Mouse (Mus musculus) liver, embryonic 14.5 days (tissue): ENCODE measurements at regions not wholly inside any gene's neighbourhood (a gene's known extent, or its start where the extent isn't known, plus 50 kb on each side); places are given as distances from the start of the nearest gene placed in this dataset.

ENCODE experiments used
- CTCF ChIP-seq: IDR thresholded peaks from 2 replicates; pipeline ENCODE4 v1.5.1; 2016; ENCODE audit warnings: antibody characterized with exemption, low read depth, control low read depth
- EP300 ChIP-seq: IDR thresholded peaks from 2 replicates; pipeline ENCODE4 v1.6.1; 2016; ENCODE audit warnings: antibody characterized with exemption, low read depth

DNA sequence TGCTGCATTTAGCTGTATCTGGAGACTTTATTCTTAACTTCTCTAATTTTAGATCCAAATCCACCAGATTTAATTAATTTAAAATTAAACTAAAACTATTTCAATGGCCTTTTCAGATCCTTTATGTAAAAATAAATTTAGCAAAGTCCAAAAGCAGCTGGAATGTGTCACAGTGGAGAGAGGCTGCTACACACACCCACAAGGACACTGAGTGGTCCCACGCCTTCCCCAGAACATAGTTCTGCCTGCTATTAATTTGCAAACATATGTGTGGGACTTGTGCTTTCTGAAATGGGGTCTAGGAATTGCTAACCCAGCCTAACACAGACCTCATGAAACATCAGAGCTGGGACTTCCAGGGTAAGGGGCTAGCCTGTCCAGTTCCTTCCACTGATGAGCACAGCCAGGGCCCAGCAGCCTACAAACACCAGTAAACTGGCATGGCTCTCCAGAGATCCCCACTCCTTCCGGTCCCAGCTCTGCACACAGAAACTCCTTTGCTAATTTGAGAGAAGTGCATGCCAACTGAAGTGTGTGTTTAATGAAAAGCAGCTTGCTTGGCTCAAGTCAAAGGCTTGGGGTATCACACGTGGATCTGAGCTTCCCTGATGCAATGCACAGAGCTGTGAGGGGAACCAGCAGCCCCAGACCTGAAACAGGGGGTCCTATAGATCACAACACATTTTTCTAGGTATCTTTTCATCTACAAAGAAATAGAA, 142.8 kb downstream of the Psmg1 start:
- no peak for TF ChIP-seq EP300
- TF ChIP-seq CTCF, result no peak
